Mouse (Mus musculus) G1E (cell line): ENCODE data around the gene Dock8.

Experiments used
- CTCF ChIP-seq: IDR thresholded peaks from 2 replicates; pipeline ENCODE4 v1.5.1; 2012; ENCODE audit warnings: low read depth, low read length, inconsistent platforms, mixed read lengths
- GATA1 ChIP-seq: IDR thresholded peaks from 2 replicates; pipeline ENCODE4 v1.6.1; 2012; ENCODE audit warnings: borderline replicate concordance, low read length, inconsistent platforms, mixed read lengths
- POLR2AphosphoS5 ChIP-seq: IDR thresholded peaks from 2 replicates; pipeline ENCODE4 v1.6.1; 2012; ENCODE audit warnings: low read depth, low read length, inconsistent platforms; ENCODE audit not compliant: insufficient replicate concordance

DNA sequence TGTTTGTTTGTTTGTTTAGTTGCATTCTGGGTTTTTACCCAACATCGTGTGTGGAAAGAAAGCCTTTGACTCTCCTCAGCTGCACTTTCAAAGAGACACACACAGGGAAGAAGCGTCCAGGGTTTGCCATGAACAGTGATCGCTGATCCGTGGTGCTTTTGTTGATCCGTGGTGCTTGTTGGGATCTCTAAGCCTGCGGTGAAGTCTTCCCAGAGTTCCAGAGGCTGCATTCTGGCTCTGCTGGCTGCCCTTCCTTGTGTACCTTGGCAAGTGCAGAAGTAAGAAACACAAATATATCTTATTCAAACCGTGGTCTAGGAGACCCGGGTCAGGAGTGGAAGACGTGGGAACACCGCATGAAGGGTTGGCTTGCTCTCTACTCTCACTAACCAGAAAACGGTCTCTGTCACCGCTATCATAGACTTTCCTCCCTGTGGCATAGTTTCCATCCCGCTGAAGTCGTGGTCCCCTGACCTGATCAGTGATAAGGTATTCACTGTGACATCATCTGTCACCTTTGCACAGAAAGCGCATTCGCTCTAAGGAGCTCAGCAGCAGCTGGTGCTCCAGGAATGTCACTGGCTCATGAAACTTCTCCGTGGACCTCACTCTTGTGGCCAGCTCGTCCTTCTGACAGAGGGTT lies 112.4 kb downstream of the Dock8 start:
- TF ChIP-seq CTCF (no peak), GATA1 (no peak), POLR2AphosphoS5 (no peak)
